Mouse (Mus musculus) spleen, adult 18-20 months (tissue): ENCODE results near the gene Gmip.

Experiments
- DNase-seq, 2 experiments: peaks; one replicate each; pipeline ENCODE4 v3.0.0; 2022; ENCODE audit warnings: mixed read lengths in 2 of 2

Gene Gmip

DNA sequence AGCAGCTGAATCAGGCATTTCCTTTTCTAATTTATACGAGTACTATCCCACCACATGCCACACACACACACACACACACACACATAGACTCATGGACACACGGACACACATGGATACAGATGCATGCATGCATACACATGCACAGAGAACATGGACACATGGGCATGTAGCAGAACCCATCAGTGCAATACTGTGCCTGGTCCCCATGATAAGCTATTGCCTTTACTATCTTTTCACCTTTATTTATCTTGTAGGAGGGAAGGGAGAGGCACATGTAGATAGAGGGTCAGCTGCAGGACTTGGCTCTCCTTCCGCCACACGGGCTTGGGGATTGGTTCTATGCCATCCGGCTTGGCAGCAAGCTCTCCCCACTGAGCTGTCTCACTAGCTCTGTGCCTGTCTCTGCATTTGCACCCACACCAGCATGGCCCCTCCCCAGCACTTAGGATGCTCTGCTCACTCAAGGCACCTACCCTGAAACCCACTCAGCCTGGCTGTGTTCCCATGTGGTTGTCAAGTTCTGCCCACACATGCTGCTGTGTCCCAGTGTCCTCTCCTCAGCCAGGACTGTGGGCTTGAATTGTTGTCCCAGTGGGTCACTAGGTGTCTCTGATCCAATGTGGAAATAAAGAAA lies 55.0 kb downstream of the Gmip start:
- no peak for DNase-seq

DNA sequence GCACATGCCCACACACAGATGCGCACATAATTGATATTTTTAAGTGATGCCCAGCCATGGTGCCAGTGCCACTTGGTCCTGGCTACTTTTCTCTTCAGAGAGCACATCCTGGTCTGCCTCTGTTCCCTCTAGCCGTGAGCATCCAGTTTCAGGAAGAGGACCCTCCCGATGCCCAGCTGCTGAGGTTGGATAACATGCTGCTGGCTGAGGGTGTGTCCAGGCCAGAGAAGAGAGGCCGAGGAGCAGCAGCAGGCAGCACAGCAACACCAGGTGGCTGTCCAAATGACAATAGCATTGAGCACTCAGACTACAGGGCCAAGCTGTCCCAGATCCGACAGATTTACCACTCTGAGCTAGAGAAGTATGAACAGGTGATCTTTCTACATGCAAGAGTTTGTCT lies 55.7 kb downstream of the Gmip start:
- no peak for DNase-seq

DNA sequence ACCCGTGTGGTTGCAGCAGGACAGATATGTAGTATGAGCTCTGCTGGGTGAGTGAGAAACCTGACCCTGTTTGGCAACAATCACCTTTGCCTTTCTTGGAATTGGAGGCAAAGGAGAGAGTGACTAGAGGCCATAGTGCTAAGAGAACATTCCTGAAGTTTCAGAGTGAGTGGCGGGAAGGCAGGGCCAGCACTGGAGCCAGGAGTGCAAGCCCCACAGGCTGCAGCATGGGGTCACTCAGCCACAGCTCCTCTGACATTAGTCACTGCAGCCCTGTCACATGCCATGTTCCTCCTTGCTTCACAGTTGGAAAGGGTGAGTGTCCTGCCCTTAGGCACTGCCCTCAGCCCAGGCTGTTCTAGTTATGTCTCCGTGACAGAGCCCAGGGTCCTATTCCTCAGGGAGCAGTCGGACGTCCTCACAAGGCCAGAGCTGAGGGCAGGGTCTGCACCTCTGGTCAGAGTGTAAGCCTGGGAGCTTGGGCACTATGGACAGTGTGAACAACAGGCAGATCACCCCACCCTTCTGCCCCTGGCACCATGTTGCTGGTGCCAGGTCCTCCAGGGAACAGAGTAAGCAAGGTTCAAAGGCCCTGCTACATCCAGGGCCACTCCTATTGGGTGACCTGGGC lies 59.3 kb downstream of the Gmip start:
- no peak for DNase-seq

DNA sequence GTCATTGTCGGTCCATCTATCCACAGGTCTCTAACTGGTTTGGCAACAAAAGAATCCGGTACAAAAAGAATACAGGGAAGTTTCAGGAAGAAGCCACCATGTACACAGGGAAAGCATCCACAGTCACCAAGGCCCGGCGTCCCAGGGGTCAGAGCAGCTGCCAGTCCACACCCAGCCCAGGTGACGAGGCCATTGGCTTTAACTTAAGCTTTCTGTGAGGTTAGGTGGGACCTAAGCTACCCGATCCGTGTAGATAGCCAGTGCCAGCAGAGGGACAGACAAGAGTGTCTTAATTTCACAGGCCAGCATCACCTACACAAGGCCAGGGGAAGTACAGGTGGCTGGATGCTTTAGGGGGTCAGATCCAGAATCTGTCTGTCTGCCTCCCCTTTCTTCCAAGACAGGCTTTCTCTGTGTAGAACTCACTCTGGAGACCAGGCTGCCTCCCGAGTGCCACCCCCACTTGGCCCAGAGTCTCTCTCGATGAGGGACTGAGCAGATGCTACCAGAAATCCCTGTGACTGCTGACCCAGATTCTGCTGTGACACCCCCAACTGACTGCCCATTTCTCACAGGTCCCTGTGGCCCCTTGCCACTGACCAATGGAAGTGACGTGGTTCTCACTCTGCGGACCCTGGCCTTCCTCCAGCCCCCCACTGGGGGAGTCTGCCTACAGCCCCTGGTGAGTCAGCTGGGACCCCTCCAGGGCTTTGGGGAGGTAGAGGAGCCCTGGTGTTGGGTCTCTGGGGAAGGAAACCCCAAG lies 61.7 kb downstream of the Gmip start:
- no peak for DNase-seq

DNA sequence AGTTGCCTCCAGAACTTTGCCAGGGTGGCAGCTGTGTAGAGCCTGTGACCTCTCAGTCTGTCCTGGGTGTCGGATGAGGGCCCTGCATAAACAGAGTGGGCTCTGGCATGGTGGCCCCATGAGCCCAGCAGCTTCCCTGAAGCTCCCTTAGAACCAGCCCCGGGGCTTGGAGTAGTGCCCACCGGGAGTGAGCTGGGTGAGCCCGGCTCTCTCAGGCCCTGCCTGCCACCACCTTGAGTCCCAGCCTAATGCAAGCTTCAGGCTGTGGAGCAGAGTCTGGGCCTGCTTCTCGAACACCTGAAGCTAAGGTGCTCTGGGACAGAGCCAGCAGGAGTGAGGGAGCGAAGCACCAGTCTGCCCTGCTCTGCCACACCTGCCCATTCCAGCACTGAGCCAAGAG lies 62.4 kb downstream of the Gmip start:
- no peak for DNase-seq
